Mouse (Mus musculus) hindbrain, embryonic 12.5 days (tissue): ENCODE measurements around the gene Gm11172. TPM values are rescaled to one million over a fixed set of nuclear protein-coding genes. Genes with fewer than 3 reads are reported as not detected.
A peak's percentile ranks its signal among the peaks of the same experiment; 100 is the strongest.

ENCODE experiments used
- ATAC-seq: fragments of 200-750 bp; cut with Nextera tagmentation; 2 replicates; pipeline ENCODE4 v1.8.0; 2017; ENCODE audit warnings: moderate TSS enrichment; ENCODE audit not compliant: low FRiP score
- H3K27ac ChIP-seq: fragments of 300-500 bp; sonication (generic); 2 replicates; pipeline ENCODE4 v1.5.1; 2016; ENCODE audit warnings: mild to moderate bottlenecking
- H3K27me3 ChIP-seq: fragments of 300-500 bp; sonication (generic); 2 replicates; pipeline ENCODE4 v1.6.1; 2016; ENCODE audit warnings: mild to moderate bottlenecking
- H3K36me3 ChIP-seq: fragments of 300-500 bp; sonication (generic); 2 replicates; pipeline ENCODE4 v1.6.1; 2016; ENCODE audit warnings: mild to moderate bottlenecking
- H3K4me1 ChIP-seq: fragments of 300-500 bp; sonication (generic); 2 replicates; pipeline ENCODE4 v1.6.1; 2016
- H3K4me2 ChIP-seq: fragments of 300-500 bp; sonication (generic); replicated peaks from 2 replicates; pipeline ENCODE4 v1.6.1; 2016; ENCODE audit warnings: mild to moderate bottlenecking
- H3K4me3 ChIP-seq: fragments of 300-500 bp; sonication (generic); 2 replicates; pipeline ENCODE4 v1.5.1; 2016; ENCODE audit warnings: mild to moderate bottlenecking
- H3K9ac ChIP-seq: fragments of 300-500 bp; sonication (generic); 2 replicates; pipeline ENCODE4 v1.6.1; 2016; ENCODE audit warnings: mild to moderate bottlenecking, moderate library complexity
- H3K9me3 ChIP-seq: fragments of 300-500 bp; sonication (generic); replicated peaks from 2 replicates; pipeline ENCODE4 v1.6.1; 2016; ENCODE audit warnings: mild to moderate bottlenecking
- WGBS: fragments of 180-500 bp; shearing (Covaris S2); methylation state at CpG from one replicate; pipeline ENCODE4 v1.1.7; 2016; 5-methylcytosine and 5-hydroxymethylcytosine counted together
- polyA plus RNA-seq: library from polyadenylated mRNA; unstranded; fragments of >200 nt; fragmentation: Nextera tagmentation; extraction: Ambion mirVana; gene quantifications from 2 replicates; pipeline ENCODE4 v1.2.1, GENCODE M21; 2016

The Gm11172 gene
- polyA plus RNA-seq, 1 experiment from 2014 or later = not detected

GRCm38 (mm10) chr16:10819966-10820365, 7.3 kb downstream of the Gm11172 start:
- H3K4me2 ChIP-seq = no peak overlapping the region
- 69% methylated on average over 3 of the region's 3 CpGs for whole genome bisulfite sequencing

DNA sequence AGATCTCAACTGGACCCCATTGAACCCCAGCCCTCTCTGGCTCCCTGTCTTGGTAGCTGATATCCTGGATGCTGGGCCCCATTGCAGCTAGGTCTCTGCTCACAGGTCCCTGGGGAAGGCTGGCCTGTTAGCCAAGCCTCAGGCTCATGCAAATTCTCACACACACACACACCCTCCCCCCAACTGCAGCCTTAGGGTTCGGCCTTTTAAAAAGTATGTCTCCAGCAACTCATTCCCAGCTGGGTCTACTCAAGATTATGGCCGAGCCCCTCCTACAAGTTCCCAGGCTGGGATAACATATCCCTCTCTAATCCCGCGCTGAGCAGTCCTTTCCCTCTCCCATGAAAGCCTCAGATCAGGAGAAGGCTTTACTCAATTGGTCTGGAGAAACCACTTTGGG, 8.7 kb downstream of the Gm11172 start:
- Histone ChIP-seq H3K9ac (no peak overlapping the region), H3K27ac (no peak overlapping the region), H3K4me3 (no peak overlapping the region), H3K9me3 (no peaks in the 10 kb centered on the region), H3K27me3 (no peaks in the 10 kb centered on the region), H3K4me1 (no peaks in the 10 kb centered on the region), H3K4me2 (no peak overlapping the region), H3K36me3 (no peaks in the 10 kb centered on the region)
- 74% methylated on average over 4 of the region's 4 CpGs for whole genome bisulfite sequencing
- ATAC-seq = no peak

More at GRCm38 (mm10) chr16:10819966-10820365, 7.3 kb downstream of the Gm11172 start:
- H3K27me3 ChIP-seq = no peaks in the 10 kb centered on the region
- no peak overlapping the region for H3K27ac ChIP-seq
- ATAC-seq = no peak
- no peak overlapping the region for H3K9ac ChIP-seq
- no peaks in the 10 kb centered on the region for H3K36me3 ChIP-seq
- no peaks in the 10 kb centered on the region for H3K4me1 ChIP-seq
- H3K4me3 ChIP-seq = no peak overlapping the region
- no peaks in the 10 kb centered on the region for H3K9me3 ChIP-seq

DNA sequence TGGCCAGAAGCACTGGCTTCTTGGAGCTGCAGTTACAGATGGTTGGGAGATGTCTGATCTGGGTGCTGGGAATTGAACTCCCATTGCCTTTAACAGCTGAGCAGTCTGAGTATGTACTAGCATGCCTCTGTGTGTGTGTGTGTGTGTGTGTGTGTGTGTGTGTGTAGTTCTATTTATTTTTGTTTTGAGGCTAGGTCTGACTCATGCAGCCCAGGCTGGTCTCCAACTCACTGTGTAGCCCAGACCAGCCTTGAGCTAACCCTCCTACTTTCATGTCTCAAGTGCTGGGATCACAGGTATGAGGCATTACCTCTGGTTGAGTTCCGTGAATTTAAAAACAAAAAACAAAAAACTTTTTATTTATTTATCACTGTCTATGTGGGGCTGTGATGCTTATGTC, 11.8 kb downstream of the Gm11172 start:
- Histone ChIP-seq H3K4me1 (no peaks in the 10 kb centered on the region), H3K4me3 (no peak overlapping the region), H3K4me2 (no peak overlapping the region), H3K9me3 (no peaks in the 10 kb centered on the region), H3K27me3 (no peaks in the 10 kb centered on the region), H3K36me3 (no peaks in the 10 kb centered on the region), H3K9ac (no peak overlapping the region), H3K27ac (no peak overlapping the region)
- ATAC-seq = no peak
- WGBS = 90% methylated on average over 1 of the region's 1 CpGs

DNA sequence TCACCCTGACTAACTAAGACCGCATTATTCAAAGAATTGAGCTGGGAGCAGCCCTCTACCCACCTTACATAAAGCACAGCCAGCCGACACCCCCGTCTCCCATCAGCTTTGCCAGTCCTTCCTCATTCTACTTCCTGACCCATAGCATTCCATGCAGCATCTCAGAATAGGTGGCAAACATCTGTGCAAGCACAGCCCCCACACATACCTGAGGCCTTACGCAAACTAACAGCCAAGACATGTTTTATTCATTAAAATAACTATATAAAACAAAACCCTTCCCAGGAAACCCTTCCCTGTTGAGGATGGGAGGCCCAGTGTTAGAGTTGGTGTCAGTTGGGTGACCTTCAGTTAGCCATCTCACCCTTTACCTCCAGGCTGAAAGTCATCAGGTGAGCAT, 13.1 kb downstream of the Gm11172 start:
- Histone ChIP-seq H3K4me1 (no peaks in the 10 kb centered on the region), H3K27ac (no peak overlapping the region), H3K36me3 (no peaks in the 10 kb centered on the region), H3K9ac (no peak overlapping the region), H3K4me3 (no peak overlapping the region), H3K27me3 (no peaks in the 10 kb centered on the region), H3K9me3 (no peaks in the 10 kb centered on the region), H3K4me2 (no peak overlapping the region)
- 89% methylated on average over 4 of the region's 4 CpGs for WGBS
- ATAC-seq = no peak

DNA sequence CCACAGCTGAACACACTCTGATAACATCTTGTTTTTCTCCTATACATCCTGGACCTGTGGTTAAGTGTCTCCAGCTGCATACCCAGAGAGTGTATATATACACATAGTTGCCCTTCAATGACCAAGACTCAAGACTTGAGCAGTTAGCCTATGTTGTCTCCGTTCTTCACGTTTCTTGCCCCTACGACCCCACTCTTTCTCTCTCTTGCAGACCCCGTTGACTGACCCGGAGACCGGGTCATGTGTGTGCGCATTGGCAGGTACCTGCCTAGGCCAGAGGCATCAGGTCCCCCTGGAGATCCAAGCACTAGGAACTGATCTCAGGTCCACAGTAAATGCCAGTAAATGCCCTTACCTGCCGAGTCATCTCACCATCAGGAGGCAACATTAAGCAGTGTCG, 14.6 kb downstream of the Gm11172 start:
- no peaks in the 10 kb centered on the region for H3K4me1 ChIP-seq
- no peak overlapping the region for H3K9ac ChIP-seq
- 91% methylated on average over 9 of the region's 9 CpGs for WGBS
- H3K27me3 ChIP-seq = no peaks in the 10 kb centered on the region
- no peak overlapping the region for H3K4me2 ChIP-seq
- no peak overlapping the region for H3K27ac ChIP-seq
- no peaks in the 10 kb centered on the region for H3K36me3 ChIP-seq
- ATAC-seq = no peak
- no peaks in the 10 kb centered on the region for H3K9me3 ChIP-seq
- H3K4me3 ChIP-seq = no peak overlapping the region

- 82% methylated on average over 7 of the region's 7 CpGs for WGBS
- no peak overlapping the region for H3K9ac ChIP-seq
- H3K4me3 ChIP-seq = no peak overlapping the region
- H3K36me3 ChIP-seq = no peaks in the 10 kb centered on the region
- ATAC-seq = no peak
- H3K27ac ChIP-seq = no peak overlapping the region
- H3K4me2 ChIP-seq = no peak overlapping the region
- H3K9me3 ChIP-seq = no peaks in the 10 kb centered on the region
- no peaks in the 10 kb centered on the region for H3K27me3 ChIP-seq
- no peaks in the 10 kb centered on the region for H3K4me1 ChIP-seq
Observed at GRCm38 (mm10) chr16:10827766-10828460, 15.2 kb downstream of the Gm11172 start.

GRCm38 (mm10) chr16:10828461-10828805, 15.7 kb downstream of the Gm11172 start:
- ATAC-seq = no peak
- H3K27me3 ChIP-seq = 0 out of 2 replicates have a peak, but pooled peaks cover 2% of the 10 kb centered on the region
- WGBS = 83% methylated on average over 4 of the region's 4 CpGs
- H3K4me2 ChIP-seq = no peak overlapping the region
- H3K4me3 ChIP-seq = no peak overlapping the region
- H3K27ac ChIP-seq = no peak overlapping the region
- H3K36me3 ChIP-seq = no peaks in the 10 kb centered on the region
- H3K4me1 ChIP-seq = no peaks in the 10 kb centered on the region
- H3K9ac ChIP-seq = no peak overlapping the region
- H3K9me3 ChIP-seq = no peaks in the 10 kb centered on the region

- peak overlapping the region; percentile 91 for H3K4me2 ChIP-seq
- H3K9me3 ChIP-seq = no peaks in the 10 kb centered on the region
- H3K4me1 ChIP-seq = peaks cover 23% of the 10 kb centered on the region
- H3K36me3 ChIP-seq = no peaks in the 10 kb centered on the region
- H3K9ac ChIP-seq = no peak overlapping the region
- peaks cover 9% of the 10 kb centered on the region; the same call in 1 of the 2 replicates for H3K27me3 ChIP-seq
- peak overlapping the region; percentile 85 for H3K4me3 ChIP-seq
- WGBS = 10% methylated on average over 12 of the region's 12 CpGs
- ATAC-seq = peak; percentile 14; the same call in 1 of the 2 replicates
- no peak overlapping the region for H3K27ac ChIP-seq
Observed at GRCm38 (mm10) chr16:10834542-10834910, 21.8 kb downstream of the Gm11172 start.

GRCm38 (mm10) chr16:10834911-10835587, 22.3 kb downstream of the Gm11172 start, which contains the start of gene Rmi2:
TSS of gene Rmi2 (plus strand) at chr16:10835059.
- H3K27ac ChIP-seq = peak within 1 kb of the TSS; percentile 24; the same call in 1 of the 2 replicates
- H3K27me3 ChIP-seq = peaks cover 9% of the 10 kb centered on the region; the same call in 1 of the 2 replicates
- no peaks in the 10 kb centered on the region for H3K36me3 ChIP-seq
- peak; percentile 93 for ATAC-seq
- peaks cover 23% of the 10 kb centered on the region for H3K4me1 ChIP-seq
- H3K4me3 ChIP-seq = peak within 1 kb of the TSS; percentile 85
- H3K4me2 ChIP-seq = peak within 1 kb of the TSS; percentile 91
- H3K9me3 ChIP-seq = no peaks in the 10 kb centered on the region
- H3K9ac ChIP-seq = peak within 1 kb of the TSS; percentile 72
- 1% methylated on average over 68 of the region's 69 CpGs for WGBS

DNA sequence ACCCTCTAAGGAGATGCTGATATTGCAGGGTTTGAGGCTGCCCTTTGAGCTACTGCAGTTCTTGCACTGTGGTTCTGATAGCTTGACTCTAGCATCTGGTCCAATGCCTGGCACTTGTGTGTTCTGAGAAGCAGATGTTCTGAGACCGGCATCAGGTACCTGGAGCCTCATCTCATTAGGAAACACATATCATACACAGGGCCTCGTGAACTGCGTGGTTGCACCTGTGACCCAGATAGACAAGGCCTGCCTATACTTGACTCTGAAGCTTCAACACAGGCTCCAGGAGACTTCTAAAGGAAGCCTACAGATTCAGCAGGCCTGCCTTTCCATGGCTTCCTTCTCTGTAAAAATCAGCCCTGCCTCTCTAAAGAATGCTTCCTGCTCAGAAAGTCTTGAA, 23.7 kb downstream of the Gm11172 start:
- Histone ChIP-seq H3K27ac (no peak overlapping the region), H3K27me3 (peaks cover 9% of the 10 kb centered on the region; the same call in 1 of the 2 replicates), H3K9me3 (no peaks in the 10 kb centered on the region), H3K4me3 (no peak overlapping the region), H3K9ac (no peak overlapping the region), H3K4me1 (peaks cover 23% of the 10 kb centered on the region), H3K4me2 (0 out of 2 replicates have a peak overlapping the region, but pooled peaks have one; percentile 91), H3K36me3 (no peaks in the 10 kb centered on the region)
- 92% methylated on average over 3 of the region's 3 CpGs for WGBS
- ATAC-seq = no peak

DNA sequence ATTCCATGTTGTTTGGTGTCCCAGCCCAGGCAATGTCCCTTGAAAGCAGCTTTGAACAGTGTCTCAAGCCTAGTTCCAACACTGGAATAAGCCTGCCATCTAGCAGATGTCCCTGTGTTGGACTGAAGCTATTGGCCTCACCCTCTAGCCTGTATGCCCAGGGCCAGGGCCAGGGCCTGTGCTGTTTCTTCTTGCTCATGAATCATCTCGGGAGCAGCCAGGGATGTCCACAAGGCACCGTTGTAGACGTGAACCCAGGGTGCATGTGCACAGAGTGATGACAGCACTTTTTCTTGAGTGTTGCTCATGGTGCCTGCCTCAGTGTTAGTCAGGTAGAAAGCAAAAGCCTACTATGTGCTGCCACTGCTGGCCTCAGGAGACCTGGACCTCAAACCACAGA, 24.5 kb downstream of the Gm11172 start:
- WGBS = 94% methylated on average over 3 of the region's 3 CpGs
- H3K9ac ChIP-seq = no peak overlapping the region
- peaks cover 9% of the 10 kb centered on the region; the same call in 1 of the 2 replicates for H3K27me3 ChIP-seq
- no peaks in the 10 kb centered on the region for H3K36me3 ChIP-seq
- no peak for ATAC-seq
- no peak overlapping the region for H3K4me3 ChIP-seq
- H3K9me3 ChIP-seq = no peaks in the 10 kb centered on the region
- peaks cover 24% of the 10 kb centered on the region for H3K4me1 ChIP-seq
- H3K27ac ChIP-seq = no peak overlapping the region
- no peak overlapping the region for H3K4me2 ChIP-seq

DNA sequence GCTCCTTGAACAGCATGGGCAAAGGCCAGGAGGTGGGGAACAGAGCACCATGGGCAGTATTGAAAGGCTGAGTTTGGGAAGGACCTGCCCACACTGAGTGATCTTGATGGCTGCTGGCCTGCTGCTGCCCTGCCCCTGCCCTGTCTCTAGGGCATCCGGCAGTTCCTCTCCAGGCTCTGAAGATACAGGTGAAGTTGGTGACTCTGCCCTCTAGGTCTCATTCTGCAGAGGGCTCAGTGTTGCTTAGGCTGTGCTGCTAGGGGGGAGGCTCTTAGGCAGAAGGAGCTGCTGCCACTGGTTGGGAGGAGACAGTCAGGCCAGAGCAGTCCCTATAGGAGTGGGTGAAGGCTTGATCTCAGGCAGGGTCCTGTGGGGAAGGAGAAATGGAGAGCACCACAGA, 25.2 kb downstream of the Gm11172 start:
- Histone ChIP-seq H3K9me3 (no peaks in the 10 kb centered on the region), H3K4me1 (peaks cover 28% of the 10 kb centered on the region), H3K4me3 (no peak overlapping the region), H3K27me3 (peaks cover 9% of the 10 kb centered on the region; the same call in 1 of the 2 replicates), H3K9ac (no peak overlapping the region), H3K27ac (no peak overlapping the region), H3K4me2 (no peak overlapping the region), H3K36me3 (no peaks in the 10 kb centered on the region)
- no peak for ATAC-seq
- 100% methylated on average over 1 of the region's 1 CpGs for WGBS
